Mouse (Mus musculus): ENCODE results near the gene Olfr493.

The Olfr493 gene

GRCm38 (mm10) chr7:108346879-108347278 is at the start of gene Olfr493:
TSS of gene Olfr493 (minus strand) at chr7:108346979.
- no peak for DNase-seq (ENCODE audit: low read depth)

GRCm38 (mm10) chr7:108392867-108393266 is 46.1 kb upstream of the Olfr493 start, which contains the start of gene Olfr495:
TSS of gene Olfr495 (plus strand) at chr7:108393167.
- no peak for DNase-seq (ENCODE audit: low read depth)

- no peak for DNase-seq (ENCODE audit: low read depth)
Measured at GRCm38 (mm10) chr7:108365035-108365434, 18.3 kb upstream of the Olfr493 start, which contains the start of gene Olfr494. TSS of gene Olfr494 (plus strand) at chr7:108365335.

- DNase-seq (ENCODE audit: low read depth) = no peak
Measured at GRCm38 (mm10) chr7:108323574-108323973, 23.2 kb downstream of the Olfr493 start, which contains the start of gene Olfr492. TSS of gene Olfr492 (minus strand) at chr7:108323674.

GRCm38 (mm10) chr7:108313151-108313550 is 33.6 kb downstream of the Olfr493 start, which contains the start of gene Olfr491:
TSS of gene Olfr491 (plus strand) at chr7:108313451.
- no peak for DNase-seq (ENCODE audit: low read depth)
